Mouse (Mus musculus) heart, embryonic 13.5 days (tissue): ENCODE measurements around the gene Ttc28. TPM values are rescaled to one million over a fixed set of nuclear protein-coding genes. Genes with fewer than 3 reads are reported as not detected.
"Not testable (repeated sequence)": the region's sequence is repeated elsewhere in the genome, so short reads cannot be mapped to it uniquely, and the experiment has no call there.

Experiments
- ATAC-seq: fragments of 200-750 bp; cut with Nextera tagmentation; 2 replicates; pipeline ENCODE4 v1.8.0; 2017; ENCODE audit warnings: moderate TSS enrichment; ENCODE audit not compliant: insufficient number of reproducible peaks, low FRiP score, low TSS enrichment; ENCODE audit errors: extremely low read depth
- H3K27ac ChIP-seq: fragments of 300-500 bp; sonication (generic); replicated peaks from 2 replicates; pipeline ENCODE4 v1.5.1; 2015; ENCODE audit warnings: moderate library complexity, mild to moderate bottlenecking, inconsistent platforms
- H3K27me3 ChIP-seq: fragments of 300-500 bp; sonication (generic); replicated peaks from 2 replicates; pipeline ENCODE4 v1.6.1; 2015; ENCODE audit warnings: mild to moderate bottlenecking, inconsistent platforms
- H3K36me3 ChIP-seq: fragments of 300-500 bp; sonication (generic); 2 replicates; pipeline ENCODE4 v1.6.1; 2015; ENCODE audit warnings: mild to moderate bottlenecking, inconsistent platforms
- H3K4me1 ChIP-seq: fragments of 300-500 bp; sonication (generic); 2 replicates; pipeline ENCODE4 v1.6.1; 2015; ENCODE audit warnings: inconsistent platforms
- H3K4me2 ChIP-seq: fragments of 300-500 bp; sonication (generic); 2 replicates; pipeline ENCODE4 v1.6.1; 2015; ENCODE audit warnings: inconsistent platforms, mild to moderate bottlenecking, moderate library complexity
- H3K4me3 ChIP-seq: fragments of 300-500 bp; sonication (generic); 2 replicates; pipeline ENCODE4 v1.5.1; 2015; ENCODE audit warnings: moderate library complexity, mild to moderate bottlenecking, inconsistent platforms
- H3K9ac ChIP-seq: fragments of 300-500 bp; sonication (generic); 2 replicates; pipeline ENCODE4 v1.6.1; 2015; ENCODE audit warnings: inconsistent platforms, mild to moderate bottlenecking, moderate library complexity
- H3K9me3 ChIP-seq: fragments of 300-500 bp; sonication (generic); 2 replicates; pipeline ENCODE4 v1.6.1; 2016; ENCODE audit warnings: inconsistent platforms
- WGBS: fragments of 180-500 bp; shearing (Covaris S2); methylation state at CpG from one replicate; pipeline ENCODE4 v1.1.7; 2015; ENCODE audit warnings: mixed read lengths; 5-methylcytosine and 5-hydroxymethylcytosine counted together
- polyA plus RNA-seq: library from polyadenylated mRNA; unstranded; fragments of >200 nt; fragmentation: Nextera tagmentation; extraction: Ambion mirVana; gene quantifications from 2 replicates; pipeline ENCODE4 v1.2.1, GENCODE M21; 2015

The Ttc28 gene
- polyA plus RNA-seq, 1 experiment from 2014 or later: 7.6 TPM

DNA sequence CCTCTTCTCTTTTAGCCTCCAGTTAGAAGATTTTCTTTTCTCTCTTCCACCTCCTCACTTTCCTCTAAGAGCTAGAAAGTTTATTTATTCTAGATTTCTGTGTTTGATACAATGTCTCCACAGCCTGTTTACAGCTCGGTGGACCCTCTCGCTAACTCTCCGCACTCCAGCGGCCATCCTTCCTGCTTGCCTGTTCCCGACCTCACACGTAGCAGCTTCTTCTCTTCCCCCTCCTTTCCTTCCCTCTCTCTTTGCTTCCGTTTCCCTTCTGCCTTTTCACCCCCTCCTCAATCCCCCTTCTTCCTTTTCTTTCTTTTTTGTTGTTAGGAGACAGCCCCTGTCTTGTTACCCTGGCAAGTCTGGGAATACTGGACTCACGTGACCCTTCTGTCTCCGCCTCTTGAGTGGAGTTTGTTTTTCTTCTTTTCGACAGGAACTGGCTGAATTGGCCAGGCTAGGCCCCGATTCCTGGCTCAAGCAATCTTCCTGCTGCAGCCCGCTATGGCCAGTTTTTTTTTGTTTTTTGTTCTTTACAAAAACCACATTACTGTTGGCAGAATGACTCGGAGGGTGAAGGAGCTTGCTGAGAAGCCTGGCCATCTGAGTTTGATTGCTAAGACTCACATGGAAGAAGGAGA is 20.5 kb upstream of the Ttc28 start:
- ATAC-seq: peak; percentile 51; the same call in 1 of the 2 replicates
- Histone ChIP-seq H3K27ac (peak overlapping the region; percentile 83), H3K4me1 (peaks cover 29% of the 10 kb centered on the region), H3K36me3 (peaks cover 47% of the 10 kb centered on the region), H3K4me3 (peak overlapping the region; percentile 36), H3K27me3 (no peaks in the 10 kb centered on the region), H3K9me3 (no peaks in the 10 kb centered on the region), H3K4me2 (peak overlapping the region; percentile 56), H3K9ac (peak overlapping the region; percentile 65)
- 32% methylated on average over 13 of the region's 13 CpGs for WGBS

DNA sequence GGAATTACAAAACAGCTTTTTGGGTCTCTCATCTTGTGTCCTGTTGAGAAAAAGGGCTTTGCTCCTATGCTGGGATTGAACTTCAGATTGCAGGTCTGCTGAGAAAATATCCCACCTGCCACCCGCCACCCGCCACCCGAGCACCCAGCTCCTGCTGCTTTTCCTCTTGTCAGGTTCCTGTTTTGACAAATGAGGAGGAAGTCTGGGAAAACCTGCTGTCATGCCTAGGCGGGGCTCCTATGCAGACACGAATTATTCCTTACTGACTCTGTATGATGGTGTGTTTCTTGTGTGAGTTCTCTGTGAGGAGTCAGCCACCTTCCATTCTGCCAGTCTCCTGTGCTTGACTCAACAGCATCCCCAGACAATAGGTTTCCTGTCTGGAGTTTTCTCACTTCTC is 19.2 kb upstream of the Ttc28 start:
- ATAC-seq: no peak
- Histone ChIP-seq H3K36me3 (peaks cover 51% of the 10 kb centered on the region), H3K27me3 (no peaks in the 10 kb centered on the region), H3K9ac (no peak overlapping the region), H3K27ac (peak overlapping the region; percentile 83; the same call in 1 of the 2 replicates), H3K4me1 (peaks cover 29% of the 10 kb centered on the region), H3K9me3 (no peaks in the 10 kb centered on the region), H3K4me3 (no peak overlapping the region), H3K4me2 (no peak overlapping the region)
- 73% methylated on average over 5 of the region's 5 CpGs for WGBS

DNA sequence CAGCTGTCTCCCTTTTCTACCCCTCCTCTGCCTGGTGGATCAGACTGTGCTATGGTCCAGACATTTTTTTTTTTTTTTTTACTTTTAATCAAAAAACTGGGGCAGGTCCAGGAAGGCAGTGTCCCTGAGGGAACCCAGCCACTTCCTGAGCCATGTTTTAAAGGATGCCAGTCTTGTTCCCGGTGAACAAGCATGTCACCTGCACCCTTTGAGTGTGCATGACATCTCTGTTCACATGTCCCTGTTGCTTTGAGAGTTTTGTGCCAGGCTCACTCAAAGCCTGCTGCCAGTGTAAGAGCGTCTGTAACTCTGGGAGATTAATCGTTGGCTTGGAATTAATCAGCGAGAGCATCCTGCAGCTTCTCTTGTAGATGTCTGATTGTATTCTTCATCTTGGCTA is 11.1 kb upstream of the Ttc28 start:
- Histone ChIP-seq H3K4me1 (peaks cover 17% of the 10 kb centered on the region), H3K27me3 (no peaks in the 10 kb centered on the region), H3K9me3 (no peaks in the 10 kb centered on the region), H3K4me3 (no peak overlapping the region), H3K36me3 (peaks cover 55% of the 10 kb centered on the region), H3K9ac (no peak overlapping the region), H3K27ac (peak overlapping the region; percentile 59), H3K4me2 (no peak overlapping the region)
- no peak for ATAC-seq
- 68% methylated on average over 4 of the region's 4 CpGs for WGBS

DNA sequence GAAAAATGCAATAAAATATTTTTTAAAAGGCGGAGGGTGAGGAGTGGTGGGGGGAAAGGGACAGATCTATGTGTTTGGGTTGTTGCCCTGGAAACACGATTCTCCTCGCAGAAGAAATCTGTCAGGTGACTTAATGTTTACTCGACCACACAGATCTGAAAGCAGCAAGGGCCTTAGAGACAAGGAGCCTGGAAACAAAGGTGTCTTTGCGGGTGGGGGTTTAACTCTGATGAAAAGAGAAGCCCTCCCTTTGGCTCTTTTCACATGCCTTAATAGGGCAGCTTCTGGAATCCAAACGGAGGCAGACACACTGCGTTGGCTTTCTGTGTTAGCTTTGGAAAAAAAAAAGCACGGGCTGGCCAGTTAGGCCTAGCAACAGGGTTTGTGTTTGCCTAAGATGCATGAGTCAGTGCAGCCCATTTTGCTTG is 10.3 kb upstream of the Ttc28 start:
- Histone ChIP-seq H3K36me3 (peaks cover 54% of the 10 kb centered on the region), H3K4me1 (peaks cover 19% of the 10 kb centered on the region)
- ATAC-seq: no peak

DNA sequence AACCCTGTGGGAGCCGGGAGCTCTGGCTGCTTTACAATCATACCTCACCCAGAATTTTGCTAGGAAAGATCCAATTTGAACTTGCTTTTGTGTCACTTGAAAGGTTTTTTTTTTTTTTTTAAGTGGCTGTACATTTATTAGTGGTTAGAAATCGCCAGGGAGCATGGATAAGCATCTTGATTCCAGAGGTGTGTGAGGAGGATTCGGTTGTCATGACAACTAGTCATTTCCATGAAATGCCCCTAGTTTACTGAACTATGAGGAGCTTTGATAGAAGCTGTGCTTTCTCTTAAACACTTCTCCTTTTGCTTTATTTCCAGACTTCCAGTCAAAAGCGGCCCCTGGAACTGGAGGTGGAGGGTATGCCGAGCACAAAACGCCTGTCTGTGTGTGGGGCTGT is 6.4 kb upstream of the Ttc28 start:
- no peak overlapping the region for H3K27ac ChIP-seq
- no peak for ATAC-seq
- 91% methylated on average over 6 of the region's 6 CpGs for WGBS
- peaks cover 34% of the 10 kb centered on the region for H3K36me3 ChIP-seq
- H3K27me3 ChIP-seq: no peaks in the 10 kb centered on the region
- H3K4me1 ChIP-seq: peaks cover 26% of the 10 kb centered on the region
- H3K9me3 ChIP-seq: no peaks in the 10 kb centered on the region
- H3K4me3 ChIP-seq: no peak overlapping the region
- no peak overlapping the region for H3K4me2 ChIP-seq
- no peak overlapping the region for H3K9ac ChIP-seq

More for the DNA sequence above, 10.3 kb upstream of the Ttc28 start:
- 54% methylated on average over 8 of the region's 8 CpGs for WGBS
- no peak overlapping the region for H3K9ac ChIP-seq
- no peaks in the 10 kb centered on the region for H3K9me3 ChIP-seq
- peak overlapping the region; percentile 59 for H3K27ac ChIP-seq
- H3K4me3 ChIP-seq: no peak overlapping the region
- H3K27me3 ChIP-seq: no peaks in the 10 kb centered on the region
- no peak overlapping the region for H3K4me2 ChIP-seq

DNA sequence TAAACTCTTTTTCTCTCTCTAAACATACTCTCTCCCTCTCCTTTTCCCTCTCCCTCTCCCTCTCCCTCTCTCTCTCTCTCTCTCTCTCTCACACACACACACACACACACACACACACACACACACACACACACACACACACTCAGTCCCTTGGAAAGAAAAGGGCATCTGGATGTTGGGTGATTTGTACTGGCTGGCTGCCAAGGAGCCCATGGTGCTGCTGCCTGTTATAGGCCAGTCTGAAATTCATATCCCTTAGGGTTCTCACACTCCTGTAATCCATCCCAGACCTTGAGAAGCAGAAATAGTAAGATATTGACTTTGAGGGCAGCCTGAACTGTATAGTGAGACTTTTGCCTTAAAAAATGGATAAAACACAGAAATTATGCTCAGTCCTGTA is 4.9 kb upstream of the Ttc28 start:
- ATAC-seq: 0 out of 2 replicates have a peak, but pooled peaks have one; percentile 23
- Histone ChIP-seq H3K4me2 (no peak overlapping the region), H3K27me3 (no peaks in the 10 kb centered on the region), H3K27ac (peak overlapping the region; percentile 54), H3K4me3 (no peak overlapping the region), H3K4me1 (peaks cover 17% of the 10 kb centered on the region), H3K9me3 (no peaks in the 10 kb centered on the region), H3K36me3 (peaks cover 34% of the 10 kb centered on the region), H3K9ac (no peak overlapping the region)

DNA sequence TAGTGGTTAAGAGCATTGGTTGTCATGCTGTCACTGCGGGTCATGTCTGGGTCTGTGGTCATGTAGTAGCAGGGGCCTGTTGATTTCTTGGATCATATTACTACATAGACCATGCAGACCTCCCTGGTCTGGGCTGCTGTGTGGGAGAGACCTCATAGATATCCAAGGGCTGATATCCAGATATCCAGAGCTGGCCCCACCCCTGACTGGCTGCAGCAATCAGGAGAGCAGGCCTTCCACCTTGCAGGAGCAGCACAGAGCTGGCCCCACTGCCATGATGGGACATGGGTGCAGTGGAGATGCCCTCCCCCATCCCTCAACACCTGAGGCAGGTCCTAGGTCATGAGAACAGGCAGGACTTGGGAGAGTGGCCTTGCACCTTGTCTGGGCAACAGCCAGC is 4.3 kb upstream of the Ttc28 start:
- Histone ChIP-seq H3K27me3 (no peaks in the 10 kb centered on the region), H3K4me1 (peaks cover 19% of the 10 kb centered on the region), H3K9me3 (no peaks in the 10 kb centered on the region), H3K36me3 (peaks cover 28% of the 10 kb centered on the region), H3K4me2 (no peak overlapping the region), H3K9ac (no peak overlapping the region; the same call in 1 of the 2 replicates), H3K27ac (peak overlapping the region; percentile 54), H3K4me3 (no peak overlapping the region)
- no peak for ATAC-seq
- 83% methylated on average over 1 of the region's 1 CpGs for WGBS

DNA sequence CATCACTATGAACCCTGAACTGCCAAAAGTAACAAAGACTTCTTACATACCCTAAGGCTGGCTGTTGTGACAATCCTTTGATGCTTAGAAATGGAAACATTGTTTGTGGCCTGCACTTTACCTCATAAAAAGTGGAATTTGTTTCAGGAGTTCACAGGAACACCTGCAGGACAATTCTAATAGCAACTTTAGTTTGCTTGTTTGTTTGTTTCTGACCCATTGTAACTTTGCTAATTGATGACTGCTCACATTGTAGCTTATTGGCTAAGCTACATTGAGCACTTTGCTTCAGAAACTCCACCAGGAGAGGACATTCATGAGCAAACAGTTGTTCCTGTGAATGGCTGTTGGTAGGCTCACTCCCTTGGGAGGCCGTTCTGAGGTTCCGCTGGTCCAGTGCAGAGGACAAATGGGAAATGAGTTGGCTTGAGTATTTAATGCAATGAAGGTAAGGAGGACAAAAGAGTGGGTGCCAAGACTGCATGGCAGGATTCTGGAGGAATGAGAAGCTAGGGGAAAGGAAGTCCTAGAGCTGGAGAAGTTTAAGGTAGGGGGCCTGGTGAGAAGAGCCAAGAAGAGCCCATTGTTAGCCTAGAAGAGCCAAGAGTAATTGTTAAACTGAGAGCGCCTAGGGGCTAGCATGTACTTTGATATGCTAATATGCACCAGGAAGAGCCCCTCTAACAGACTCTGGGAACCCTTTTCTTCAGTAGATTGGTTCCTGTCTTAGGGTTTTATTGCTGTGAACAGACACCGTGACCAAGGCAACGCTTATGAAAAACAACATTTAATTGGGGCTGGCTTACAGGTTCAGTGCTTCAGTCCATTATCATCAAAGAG is 1.7 kb upstream of the Ttc28 start:
- Histone ChIP-seq H3K4me2 (no peak overlapping the region), H3K4me1 (peaks cover 19% of the 10 kb centered on the region), H3K27ac (no peak overlapping the region), H3K27me3 (no peaks in the 10 kb centered on the region), H3K9me3 (no peaks in the 10 kb centered on the region), H3K4me3 (no peak overlapping the region), H3K36me3 (peaks cover 22% of the 10 kb centered on the region), H3K9ac (no peak overlapping the region)
- no peak for ATAC-seq
- WGBS: 90% methylated on average over 5 of the region's 5 CpGs

DNA sequence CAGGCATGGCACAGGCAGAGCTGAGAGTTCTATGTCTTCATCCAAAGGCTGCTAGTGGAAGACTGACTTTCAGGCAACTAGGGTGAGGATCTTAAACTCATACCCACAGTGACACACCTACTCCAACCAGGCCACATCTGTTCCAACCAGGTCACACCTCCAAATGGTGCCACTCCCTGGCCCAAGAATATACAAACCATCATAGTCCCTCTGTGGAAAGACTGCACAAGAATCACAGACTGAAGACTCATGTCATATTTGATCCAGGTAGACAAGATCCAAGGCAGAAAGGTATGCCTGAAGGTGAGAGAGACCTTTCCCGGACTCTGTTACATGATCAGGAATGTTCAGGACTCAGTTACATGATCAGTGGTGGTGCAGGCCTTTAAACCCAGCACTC is 1.1 kb upstream of the Ttc28 start:
- not testable (repeated sequence) for ATAC-seq, H3K27me3 ChIP-seq
- WGBS: 91% methylated on average over 1 of the region's 1 CpGs

DNA sequence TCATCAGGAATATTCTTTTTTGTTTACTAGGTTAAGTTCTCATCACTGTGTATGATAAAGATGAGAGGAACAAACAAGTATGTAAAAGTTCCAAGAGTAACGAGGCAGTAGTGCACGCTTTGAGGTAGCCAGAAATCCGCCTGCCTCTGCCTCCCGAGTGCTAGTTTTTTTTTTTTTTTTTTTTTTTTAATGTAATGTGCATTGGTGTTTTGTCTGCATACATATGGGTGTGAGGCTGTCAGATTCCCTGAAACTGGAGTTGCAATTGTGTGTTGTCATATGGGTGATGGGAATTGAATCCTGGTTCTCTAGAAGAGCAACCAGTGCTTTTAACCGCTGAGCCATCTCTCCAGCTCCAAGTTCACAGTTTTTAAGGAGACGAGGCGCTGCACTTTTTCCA is 561 bp upstream of the Ttc28 start:
- no peak for ATAC-seq
- H3K27ac ChIP-seq: peak overlapping the region; percentile 16

More for the DNA sequence above, 1.1 kb upstream of the Ttc28 start:
- H3K4me1 ChIP-seq: peaks cover 19% of the 10 kb centered on the region
- not testable (repeated sequence) for H3K9ac ChIP-seq, H3K27ac ChIP-seq, H3K4me3 ChIP-seq, H3K9me3 ChIP-seq, H3K4me2 ChIP-seq
- peaks cover 16% of the 10 kb centered on the region for H3K36me3 ChIP-seq

DNA sequence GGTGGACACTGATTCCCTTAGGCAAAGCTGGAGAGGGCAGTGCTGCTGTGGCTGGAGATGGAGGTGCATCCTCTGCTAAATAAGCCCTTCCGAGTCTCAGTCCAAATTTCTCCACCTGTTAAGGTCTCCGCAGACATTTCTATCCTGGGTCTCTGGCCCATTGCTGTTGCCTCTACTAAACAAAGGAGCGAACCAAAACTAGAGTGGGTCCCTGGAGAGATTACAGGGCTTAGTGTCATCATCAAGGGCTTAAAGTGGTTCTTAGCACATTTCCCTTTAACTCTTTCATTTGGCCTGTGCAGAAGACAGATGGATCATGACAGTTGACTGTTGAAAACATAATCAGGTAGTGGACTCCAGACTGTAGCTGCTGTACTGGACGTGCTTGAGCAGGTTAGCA is 9.0 kb downstream of the Ttc28 start:
- no peak overlapping the region for H3K9ac ChIP-seq
- 88% methylated on average over 4 of the region's 4 CpGs for WGBS
- H3K9me3 ChIP-seq: no peaks in the 10 kb centered on the region

More for the DNA sequence above, 561 bp upstream of the Ttc28 start:
- Histone ChIP-seq H3K9ac (peak overlapping the region; percentile 95), H3K9me3 (no peaks in the 10 kb centered on the region), H3K4me2 (peak overlapping the region; percentile 83), H3K4me1 (peaks cover 19% of the 10 kb centered on the region), H3K27me3 (no peaks in the 10 kb centered on the region), H3K4me3 (peak overlapping the region; percentile 82), H3K36me3 (peaks cover 15% of the 10 kb centered on the region)
- 57% methylated on average over 7 of the region's 7 CpGs for WGBS

More for the DNA sequence above, 9.0 kb downstream of the Ttc28 start:
- Histone ChIP-seq H3K27ac (no peak overlapping the region), H3K36me3 (peaks cover 36% of the 10 kb centered on the region), H3K4me1 (no peaks in the 10 kb centered on the region), H3K27me3 (no peaks in the 10 kb centered on the region), H3K4me3 (no peak overlapping the region), H3K4me2 (no peak overlapping the region)
- ATAC-seq: no peak
